Mouse (Mus musculus) gastrocnemius, postnatal 10 days (tissue): ENCODE results near the gene a. TPM values are rescaled to one million over a fixed set of nuclear protein-coding genes. Genes with fewer than 3 reads are reported as not detected.
A peak's percentile ranks its signal among the peaks of the same experiment; 100 is the strongest.
"Not testable (repeated sequence)": the region's sequence is repeated elsewhere in the genome, so short reads cannot be mapped to it uniquely, and the experiment has no call there.

Experiments
- DNase-seq: peaks from one replicate; pipeline ENCODE4 v3.0.0; 2021; ENCODE audit warnings: mixed read lengths
- total RNA-seq, 2 experiments: library from RNA; stranded (reverse); gene quantifications; 2 replicates each; pipeline ENCODE4 v1.2.3; 2021

Gene a
- total RNA-seq, 2 experiments from 2014 or later, result not detected

DNA sequence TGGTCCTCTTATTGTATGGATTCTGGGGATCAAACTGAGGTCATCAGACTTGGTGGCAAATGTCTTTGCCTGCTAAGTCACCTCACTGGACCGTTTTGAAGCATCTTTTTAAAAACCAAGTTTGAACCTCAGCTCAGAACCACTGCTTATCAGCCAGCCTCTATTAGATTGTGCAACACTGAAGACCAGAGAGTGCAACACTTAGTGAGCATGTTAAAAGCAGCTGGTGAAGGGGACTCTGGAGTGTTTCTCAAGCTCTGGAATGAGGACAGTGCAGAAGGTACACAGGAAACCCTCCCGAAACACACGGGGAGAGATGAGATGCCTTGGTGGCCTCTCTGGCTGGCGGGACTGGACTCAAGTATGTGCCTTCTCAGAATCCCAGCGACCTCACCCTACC is 200.9 kb downstream of the a start:
- no peak for DNase-seq

DNA sequence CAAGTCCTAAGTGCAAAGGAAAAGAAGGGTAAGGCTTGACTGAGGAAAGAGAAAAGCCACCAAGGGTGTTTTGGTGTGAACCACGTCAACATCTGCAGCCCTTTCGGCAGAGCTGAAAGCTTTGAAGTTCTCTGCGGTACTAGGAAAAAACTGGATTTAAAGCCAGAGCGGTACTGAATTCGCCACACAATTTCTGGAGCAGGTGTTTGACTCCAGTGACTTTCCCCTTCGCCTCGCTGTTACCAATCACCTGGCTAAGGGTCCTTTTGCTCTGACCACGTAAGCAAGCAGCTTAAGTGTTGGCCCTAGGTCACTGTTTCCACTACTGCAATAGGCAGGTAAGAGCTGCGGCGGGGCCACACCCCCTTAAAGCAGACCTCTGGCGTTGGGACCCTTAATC is 214.3 kb downstream of the a start:
- no peak for DNase-seq

DNA sequence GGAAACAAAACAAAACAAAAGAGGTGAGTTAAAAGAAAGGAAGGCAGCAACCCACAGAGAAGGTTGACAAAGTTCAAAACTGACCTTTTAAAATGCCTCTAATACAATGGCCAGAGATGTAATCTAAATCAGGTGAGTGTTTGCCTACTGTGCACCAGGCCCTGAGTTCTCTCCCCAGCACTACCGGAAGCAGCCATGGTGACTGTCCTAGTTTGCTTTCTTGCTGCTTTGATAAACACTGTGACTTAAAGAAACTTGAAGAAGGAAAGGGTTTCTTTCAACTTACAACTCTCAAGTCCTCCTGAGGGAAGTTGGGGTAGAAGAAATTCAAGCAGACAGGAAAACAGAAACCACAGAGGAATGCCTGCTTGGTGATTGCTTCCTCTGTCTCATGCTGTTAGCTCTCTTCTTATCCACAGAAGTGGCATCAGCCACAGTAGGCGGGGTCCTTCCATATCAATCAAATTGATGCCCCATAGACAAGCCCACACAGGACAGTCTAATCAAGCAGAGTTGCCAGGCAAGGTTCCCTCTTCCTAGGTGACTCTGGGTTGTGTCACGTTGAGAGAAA is 220.0 kb downstream of the a start:
- DNase-seq, result no peak

DNA sequence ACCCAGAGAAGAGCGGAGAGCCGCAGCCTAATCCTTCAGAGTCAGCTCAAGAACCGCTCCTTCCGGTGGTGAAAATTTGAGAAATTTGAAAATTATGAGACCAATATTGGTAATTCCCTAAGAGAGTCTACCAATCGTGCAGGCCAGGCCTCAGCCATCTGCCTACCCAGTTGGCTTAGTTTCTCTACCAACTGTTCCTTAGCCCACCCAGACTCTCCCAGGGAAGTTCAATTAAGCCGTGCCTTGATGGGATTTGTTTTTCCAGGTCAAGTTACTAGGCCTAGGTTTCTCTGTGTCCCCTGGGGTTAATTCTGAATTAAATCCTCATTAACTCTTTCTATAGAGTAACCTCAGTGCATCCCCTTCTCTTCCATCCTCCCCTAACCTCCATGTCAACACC is 221.8 kb downstream of the a start:
- DNase-seq, result no peak

DNA sequence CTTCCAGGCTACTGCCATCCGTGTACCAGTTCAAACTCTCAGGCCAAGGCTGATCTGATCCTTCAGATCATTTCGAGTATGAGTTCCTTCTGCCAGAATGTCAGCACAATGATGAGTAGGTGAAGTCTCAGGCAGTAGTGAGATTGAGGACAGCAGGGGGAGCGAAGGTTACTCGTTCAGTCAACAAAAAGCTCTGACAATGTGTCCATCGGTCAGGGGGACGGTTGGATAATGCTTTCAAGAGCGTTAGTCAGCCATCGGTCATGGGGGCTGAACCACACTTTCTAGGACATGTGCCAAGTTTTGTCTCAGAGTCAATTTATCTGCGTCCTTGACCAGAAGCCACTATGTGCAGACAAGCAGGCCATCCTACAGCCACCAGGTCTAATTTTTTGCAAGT is 225.5 kb downstream of the a start:
- DNase-seq, result not testable (repeated sequence)

DNA sequence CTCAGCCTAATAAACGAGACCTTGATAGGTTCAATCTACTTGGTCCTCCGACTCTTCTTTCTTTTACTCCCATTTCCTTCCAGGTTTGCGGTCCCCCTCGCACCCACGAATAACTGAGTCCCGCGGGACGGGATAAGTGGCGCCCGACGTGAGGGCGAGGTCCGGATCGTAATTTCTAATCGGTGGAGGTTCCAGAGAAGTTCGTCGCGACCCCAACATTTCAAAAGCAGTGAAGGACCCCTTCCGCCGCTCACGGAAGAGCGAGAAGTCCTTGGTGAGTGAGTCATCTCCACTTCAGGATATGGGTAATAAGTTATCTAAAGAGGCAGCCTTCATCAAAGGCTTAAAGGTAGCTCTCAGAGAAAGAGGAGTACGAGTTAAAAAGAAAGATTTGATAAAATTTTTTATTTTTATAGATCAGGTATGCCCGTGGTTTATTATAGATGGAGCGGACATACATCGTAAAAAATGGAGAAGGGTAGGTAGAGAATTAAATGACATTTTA is 227.1 kb downstream of the a start, which contains the start of gene Gm14226:
Gm14226 (plus strand) TSS at position 16 of the 505 bp plus-strand sequence.
- DNase-seq, result not testable (repeated sequence)

DNA sequence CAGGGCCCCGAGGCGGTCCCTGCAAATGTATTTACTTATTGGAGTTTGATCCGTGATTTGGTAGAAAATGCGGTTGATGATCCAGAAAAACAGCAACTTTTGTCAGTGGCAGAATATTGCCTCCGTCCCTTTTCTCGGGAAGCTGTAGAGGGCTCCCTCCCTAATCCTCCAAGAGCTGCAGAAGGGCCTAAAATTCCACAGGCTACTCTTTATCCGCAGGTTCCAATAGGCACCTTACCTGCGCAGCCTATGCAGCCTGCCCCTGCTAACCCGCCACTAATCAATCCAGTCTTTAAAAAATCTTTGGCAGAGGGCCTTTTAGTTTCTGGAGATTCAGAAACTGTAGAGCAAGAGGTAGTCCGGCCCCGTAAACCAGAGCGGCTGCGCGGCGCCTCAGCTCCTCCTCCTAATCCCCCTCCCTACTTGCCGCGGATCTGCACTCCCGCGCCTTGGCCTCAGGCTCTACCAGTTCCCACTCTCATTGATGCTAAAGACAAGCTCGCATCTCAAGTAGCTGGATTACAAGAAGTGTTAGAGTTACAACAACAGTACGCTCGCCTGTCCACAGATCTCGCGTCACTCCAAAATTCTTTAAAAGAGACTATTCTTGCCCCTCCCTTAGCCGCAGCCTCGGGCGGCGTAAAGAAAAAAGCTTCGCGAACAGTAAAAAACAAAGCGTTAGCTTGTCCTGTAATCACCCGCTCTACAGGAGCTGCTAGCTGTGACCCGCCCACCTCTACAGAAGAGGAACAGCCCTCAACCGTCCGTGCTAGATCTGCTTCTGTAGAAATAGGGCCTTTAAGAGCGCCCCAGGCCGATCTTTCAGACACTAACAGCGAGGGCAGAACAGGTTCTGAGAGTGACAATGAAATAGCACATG is 227.8 kb downstream of the a start:
- peak; percentile 56 for DNase-seq

DNA sequence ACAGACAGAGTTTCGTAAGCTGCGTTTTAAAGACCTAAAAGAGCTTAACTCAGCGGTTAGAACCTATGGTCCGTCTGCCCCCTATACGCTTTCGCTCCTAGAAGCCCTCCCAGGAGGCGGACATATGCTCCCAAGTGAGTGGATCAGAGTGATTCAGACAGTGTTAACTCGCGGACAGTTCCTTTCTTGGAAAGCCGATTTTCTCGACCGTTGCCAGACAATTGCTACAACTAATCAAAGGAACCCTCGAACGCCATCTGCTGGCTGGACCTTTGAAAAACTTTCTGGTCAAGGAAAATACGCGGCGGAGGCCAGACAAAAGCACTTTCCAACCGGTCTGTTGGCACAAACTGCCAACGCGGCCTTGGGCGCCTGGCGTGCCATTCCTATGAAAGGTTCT is 228.5 kb downstream of the a start:
- DNase-seq, result peak; percentile 91

DNA sequence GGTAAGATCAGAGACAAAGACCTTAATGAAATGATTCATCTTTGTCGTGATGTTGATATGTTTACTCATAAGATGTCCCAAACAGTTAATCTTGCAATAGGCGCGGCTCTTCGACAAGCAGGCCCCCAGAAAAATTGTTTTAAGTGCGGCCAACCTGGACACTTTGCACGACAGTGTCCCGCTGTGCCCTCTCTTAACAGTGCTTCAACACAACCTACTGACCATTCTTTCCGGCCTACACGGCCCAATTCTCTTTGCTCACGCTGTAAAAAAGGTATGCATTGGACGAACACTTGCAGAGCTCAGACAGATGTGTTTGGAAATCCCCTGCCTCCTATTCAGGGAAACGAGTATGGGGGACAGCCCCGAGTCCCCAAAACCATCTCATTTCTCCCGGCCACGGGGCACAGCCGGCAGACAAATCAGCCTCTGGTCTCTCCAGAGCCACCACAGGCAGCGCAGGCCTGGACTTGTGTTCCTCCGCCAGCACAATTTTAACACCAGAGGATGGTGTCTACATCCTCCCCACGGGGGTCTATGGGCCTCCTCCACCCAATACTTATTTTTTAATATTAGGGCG is 229.1 kb downstream of the a start:
- DNase-seq, result not testable (repeated sequence)

DNA sequence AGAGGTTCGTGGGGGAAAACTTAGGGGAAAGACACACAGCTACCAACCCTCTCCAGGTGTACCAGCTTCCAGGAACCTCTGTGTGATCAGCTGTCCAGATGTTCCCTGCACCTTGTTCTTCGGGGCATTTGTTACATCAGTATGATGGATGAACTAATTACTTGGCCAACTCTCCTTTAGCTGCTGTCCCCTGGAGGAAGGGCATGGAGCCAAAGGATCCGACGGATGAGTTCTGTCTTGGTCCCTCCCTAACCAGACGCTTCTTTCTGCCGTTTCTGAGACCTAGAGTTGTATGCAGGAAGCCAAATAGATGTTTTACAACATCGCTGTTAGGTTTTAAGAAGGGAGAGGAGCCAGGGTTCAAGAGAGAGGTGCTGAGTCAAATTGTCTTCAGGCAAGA is 239.6 kb downstream of the a start:
- DNase-seq, result no peak

DNA sequence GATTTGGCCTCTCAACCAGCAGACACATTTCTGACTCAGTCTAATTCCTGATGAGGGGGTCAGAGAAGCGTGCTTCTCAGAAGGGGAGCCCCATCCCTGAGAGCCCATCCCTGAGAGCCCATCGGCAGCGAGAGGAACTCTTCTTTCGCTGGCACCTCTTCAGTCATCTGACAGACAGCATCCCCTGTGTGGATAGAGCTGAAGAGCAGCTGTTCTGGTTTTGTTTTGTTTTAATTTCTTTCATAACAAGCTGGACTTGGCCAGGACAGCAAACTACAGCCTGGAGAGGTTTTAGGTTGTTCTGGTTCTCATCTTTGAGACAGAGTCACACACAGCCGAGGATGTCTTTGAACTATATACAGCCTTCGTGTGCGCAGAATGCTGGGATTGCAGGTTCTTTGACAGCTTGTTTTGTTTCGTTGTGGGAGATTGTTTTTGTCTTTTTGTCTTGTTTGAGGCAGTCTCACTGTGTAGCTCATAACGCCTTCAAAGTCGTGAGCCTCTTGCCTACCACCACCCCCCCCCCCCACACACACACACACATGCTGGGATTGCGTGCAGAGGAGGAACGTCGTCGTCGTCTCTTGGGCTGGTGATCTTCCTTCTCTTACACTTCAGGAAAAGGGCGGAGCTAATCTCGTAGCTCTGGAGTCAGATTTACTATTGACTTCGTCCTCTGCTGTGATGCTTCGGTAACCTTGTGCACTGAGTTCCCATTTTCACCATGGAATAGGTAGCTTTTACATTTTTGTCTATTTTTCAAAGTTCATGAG is 241.9 kb downstream of the a start:
- no peak for DNase-seq

DNA sequence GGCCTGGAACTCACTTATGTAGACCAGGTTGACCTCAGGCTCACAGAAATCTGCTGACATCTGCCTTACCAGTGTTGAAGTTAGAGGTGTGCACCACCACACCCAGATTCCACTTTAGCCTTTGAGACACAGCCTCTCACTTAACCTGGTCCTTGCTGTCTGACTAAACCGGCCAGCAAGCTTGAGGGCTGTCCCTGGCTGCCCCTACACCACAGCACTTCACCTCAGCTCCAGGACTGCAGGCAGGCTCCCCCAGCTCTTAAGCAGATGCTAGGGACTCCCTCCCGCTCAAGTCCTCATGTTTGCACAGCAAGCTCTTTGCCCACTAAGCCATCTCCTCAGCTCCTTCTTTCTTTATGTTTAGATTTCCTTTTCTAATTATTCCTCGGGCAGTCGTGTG is 248.8 kb downstream of the a start:
- DNase-seq, result no peak

DNA sequence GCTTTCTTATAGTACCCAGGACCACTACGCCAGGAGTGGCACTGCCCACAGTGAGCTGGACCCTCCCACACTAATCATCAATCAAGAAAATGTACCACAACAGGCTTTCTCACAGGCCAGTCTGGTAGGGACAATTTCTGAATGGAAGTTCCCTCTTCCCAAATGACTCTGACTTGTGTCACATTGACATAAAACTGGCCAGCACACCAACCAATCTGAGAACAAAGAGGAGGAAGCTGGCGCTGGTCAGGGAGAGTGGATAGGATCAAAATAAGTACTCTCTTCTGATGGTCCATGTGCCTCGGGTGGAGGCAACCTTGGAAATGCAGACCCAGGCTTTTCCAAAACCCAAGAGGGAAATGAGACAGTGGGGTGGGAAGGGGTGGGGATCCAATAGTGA is 253.3 kb downstream of the a start:
- no peak for DNase-seq

DNA sequence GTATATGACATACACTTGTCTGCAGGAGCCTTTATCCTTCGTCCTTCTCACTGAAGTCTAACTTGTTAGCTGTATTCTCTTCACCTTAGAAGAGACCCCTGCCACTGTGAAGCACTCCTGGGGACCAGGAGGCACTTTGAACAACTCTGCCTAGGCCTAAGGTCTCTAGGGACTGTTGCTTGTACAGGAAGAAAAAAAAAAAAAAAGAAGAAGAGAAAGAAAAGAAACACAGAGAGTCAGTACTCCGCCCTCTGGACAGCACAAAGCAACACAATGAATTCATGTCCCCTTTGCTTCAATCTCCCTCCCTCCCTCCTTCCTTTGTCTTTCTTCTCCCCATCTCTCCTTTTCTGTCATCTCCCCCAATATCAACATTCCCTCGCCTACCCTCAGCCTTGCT is 253.9 kb downstream of the a start:
- DNase-seq, result no peak

DNA sequence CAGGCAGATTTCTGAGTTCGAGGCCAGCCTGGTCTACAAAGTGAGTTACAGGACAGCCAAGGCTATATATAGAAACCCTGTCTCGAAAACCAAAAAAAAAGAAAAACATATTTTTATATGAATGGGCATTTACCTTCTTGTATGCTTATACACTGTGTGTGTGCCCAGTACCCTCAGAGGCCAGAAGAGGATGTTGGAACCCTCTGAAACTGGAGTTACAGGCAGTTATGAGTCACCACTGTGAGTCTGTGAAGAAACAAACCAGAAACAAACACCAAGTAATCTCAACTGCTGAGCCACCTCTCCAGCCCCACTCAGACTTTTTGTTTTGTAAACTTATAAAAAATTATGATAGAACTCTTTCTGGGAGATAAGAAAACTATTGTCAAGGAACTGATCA is 255.6 kb downstream of the a start:
- DNase-seq, result no peak

DNA sequence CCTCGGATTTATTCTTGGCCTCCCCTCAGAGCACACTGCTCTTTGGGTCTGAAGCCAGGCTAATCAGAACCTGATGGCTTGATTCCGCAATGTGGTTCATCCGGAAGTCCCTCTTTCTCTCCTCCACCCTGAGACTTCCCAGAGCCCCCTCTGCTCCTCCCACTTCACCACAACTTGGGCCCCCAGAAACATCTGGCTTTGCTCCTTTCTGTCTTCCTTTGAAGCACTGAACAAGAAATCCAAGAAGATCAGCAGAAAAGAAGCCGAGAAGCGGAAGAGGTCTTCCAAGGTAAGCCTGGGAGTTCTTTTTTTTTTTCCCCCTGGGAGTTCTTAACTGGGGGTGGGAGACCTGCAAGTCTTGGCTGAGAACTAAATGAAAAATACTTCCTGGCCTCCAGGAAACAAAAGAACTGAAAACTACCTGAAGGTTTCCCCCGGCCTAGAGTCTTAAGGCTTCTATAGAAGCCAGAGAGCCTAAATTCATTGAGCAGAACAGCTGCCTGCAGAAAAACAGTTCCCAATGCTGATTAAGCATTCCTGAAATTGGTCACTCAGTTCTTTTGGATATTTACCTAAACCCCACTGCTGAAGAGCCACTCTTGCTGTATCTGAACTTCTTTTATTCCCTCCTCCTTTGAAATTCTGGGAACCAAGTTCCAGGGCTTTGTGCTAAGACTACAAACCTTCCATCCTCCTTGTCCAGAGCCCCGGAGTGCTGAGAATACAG is 256.4 kb downstream of the a start:
- no peak for DNase-seq

DNA sequence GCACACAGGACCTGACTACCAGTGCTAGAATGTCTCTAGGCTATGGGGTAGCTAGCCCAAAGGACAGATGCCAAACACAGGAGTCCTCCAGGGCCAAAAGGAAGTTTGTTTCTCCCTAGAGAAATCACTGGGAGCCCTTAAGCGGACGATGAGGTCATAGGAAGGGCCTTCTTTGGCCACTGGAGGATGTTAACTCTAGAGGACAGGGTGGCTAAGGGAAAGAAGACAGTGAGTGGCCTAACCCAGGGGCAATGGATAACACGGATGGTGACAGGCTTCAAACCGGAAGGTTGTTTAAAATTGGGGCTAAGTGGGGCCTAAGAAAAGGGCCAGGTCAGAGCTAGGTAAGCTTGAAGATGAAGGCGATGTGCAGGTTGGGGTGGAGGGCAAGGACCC is 258.9 kb downstream of the a start:
- no peak for DNase-seq

DNA sequence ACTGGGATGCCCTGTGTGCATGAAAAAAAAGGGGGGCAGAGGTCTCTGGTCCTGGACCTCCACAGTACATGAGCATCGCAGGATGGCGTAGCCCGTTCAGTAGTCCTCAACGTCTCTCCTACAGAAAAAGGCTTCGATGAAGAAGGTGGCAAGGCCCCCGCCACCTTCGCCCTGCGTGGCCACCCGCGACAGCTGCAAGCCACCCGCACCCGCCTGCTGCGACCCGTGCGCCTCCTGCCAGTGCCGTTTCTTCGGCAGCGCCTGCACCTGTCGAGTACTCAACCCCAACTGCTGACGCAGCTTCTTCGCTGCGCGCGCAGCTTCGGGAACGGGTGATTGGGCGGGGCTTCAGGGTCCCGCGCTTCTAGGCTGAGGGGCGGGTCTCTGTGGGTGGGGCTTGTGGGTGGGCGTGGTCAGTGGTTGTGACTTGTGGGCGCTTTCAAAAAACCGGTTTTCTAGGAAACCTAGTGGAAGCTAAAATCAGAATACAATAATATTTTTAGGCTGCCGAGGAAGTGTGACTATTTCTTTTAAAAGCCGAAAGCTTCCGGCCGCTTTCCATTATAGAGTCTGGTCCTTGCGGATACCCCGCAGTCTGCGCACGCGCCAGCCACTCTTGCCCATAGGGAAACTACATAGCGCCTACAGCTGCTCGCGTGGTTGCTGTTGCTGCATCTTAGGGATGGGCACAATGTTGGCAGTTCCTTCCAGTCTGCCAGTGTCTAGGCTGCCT is 259.5 kb downstream of the a start:
- peak; percentile 97 for DNase-seq

DNA sequence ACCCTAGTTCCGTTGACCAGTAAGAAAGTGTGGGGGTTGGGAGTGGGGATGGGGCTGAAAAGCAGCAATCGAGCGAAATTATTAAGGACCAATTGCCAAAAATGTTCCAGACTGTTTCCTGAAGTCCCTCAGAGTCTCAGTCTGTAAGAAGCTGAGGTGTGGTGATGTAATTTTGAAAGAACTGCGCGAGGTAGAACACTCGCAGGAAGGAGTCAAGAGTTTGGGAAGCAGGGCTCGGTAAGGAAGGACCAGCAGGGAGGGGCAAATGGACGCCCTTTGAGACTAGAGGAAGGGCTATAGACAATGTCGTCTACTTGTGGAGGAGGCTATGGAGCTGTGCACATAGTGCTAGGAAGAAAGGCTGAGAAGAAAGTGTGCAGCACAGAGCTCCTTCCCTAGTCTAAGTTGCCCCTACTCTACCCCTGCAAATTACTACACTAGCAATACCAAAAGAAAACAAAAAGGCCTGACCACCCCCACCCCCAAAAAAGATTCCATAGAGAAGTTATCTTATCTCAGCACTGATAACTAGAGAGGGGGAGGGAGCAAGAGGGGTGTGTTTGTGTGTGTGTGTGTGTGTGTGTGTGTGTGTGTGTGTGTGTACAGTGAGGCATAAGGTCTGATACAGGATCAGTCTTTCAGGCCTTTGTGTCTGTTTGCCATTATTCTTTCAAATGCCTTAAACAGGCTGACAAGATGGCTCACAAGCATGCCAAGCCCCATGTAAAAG is 260.6 kb downstream of the a start:
- no peak for DNase-seq

DNA sequence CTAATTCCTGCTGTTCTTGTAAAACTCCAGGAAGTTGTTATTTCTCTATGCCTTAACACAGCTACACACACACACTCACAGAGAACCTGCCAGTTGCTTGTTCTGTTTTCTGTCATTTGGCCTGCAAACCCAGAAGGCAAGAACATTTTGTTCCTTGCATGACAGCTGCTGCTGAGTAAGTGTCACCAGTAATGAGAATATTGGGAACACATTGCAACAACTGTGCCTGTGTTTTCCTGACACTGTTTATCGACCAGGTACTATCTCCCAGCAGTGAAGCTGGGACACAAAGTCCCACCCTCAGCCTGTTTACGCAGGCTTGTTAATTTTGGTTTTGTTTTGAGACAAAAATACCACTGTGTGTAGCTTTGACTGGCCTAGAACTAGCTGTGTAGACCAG is 261.5 kb downstream of the a start:
- no peak for DNase-seq
